Mouse (Mus musculus): ENCODE measurements around the gene Fam20a. TPM values are rescaled to one million over a fixed set of nuclear protein-coding genes. Genes with fewer than 3 reads are reported as not detected.
A peak's percentile ranks its signal among the peaks of the same experiment; 100 is the strongest.

Gene Fam20a
- polyA plus RNA-seq, 1 experiment from 2014 or later, result 2.3 TPM

GRCm38 (mm10) chr11:109673741-109674140 lies 48.3 kb downstream of the Fam20a start:
- Histone ChIP-seq H3K36me3 (0 out of 2 replicates have a peak, but pooled peaks cover 2% of the 10 kb centered on the region), H3K4me1 (replicated peaks) (no peaks in the 10 kb centered on the region; the same call in 1 of the 2 replicates), H3K27me3 (replicated peaks) (no peaks in the 10 kb centered on the region), H3K9me3 (no peaks in the 10 kb centered on the region), H3K4me3 (replicated peaks) (no peak overlapping the region), H3K27ac (no peak overlapping the region), H3K9ac (no peak overlapping the region), H3K4me2 (replicated peaks) (no peak overlapping the region)
- no peak for ATAC-seq
- 84% methylated on average over 7 of the region's 7 CpGs for WGBS

GRCm38 (mm10) chr11:109672881-109673739 lies 49.0 kb downstream of the Fam20a start:
- H3K4me2 ChIP-seq (replicated peaks), result no peak overlapping the region
- no peak overlapping the region for H3K4me3 ChIP-seq (replicated peaks)
- no peaks in the 10 kb centered on the region; the same call in 1 of the 2 replicates for H3K4me1 ChIP-seq (replicated peaks)
- H3K36me3 ChIP-seq, result peaks cover 6% of the 10 kb centered on the region; the same call in 1 of the 2 replicates
- no peak for ATAC-seq
- no peak overlapping the region for H3K9ac ChIP-seq
- 63% methylated on average over 21 of the region's 21 CpGs for WGBS
- H3K27me3 ChIP-seq (replicated peaks), result no peaks in the 10 kb centered on the region
- H3K27ac ChIP-seq, result no peak overlapping the region
- no peaks in the 10 kb centered on the region for H3K9me3 ChIP-seq

DNA sequence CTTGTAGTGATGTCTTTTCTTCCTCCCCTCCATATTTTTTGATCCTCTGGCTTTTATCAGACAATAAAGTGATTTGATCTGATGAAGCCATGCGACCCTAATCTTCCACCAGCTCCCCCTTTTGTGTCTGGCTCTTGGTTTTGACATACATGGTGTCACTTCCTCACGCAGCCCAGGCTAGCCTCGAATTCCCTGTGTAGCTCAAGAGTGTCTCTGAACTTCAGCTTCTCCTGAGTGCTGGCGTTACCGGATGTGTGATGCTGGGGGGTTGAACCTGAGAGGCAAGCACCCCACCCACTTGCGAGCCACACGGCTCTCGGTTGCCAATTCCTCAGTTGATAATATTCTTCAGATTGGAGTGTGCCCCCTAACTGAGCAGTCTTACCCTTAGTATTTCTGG lies 49.7 kb downstream of the Fam20a start:
- Histone ChIP-seq H3K36me3 (peaks cover 12% of the 10 kb centered on the region; the same call in 1 of the 2 replicates), H3K27ac (no peak overlapping the region), H3K9ac (no peak overlapping the region), H3K4me1 (replicated peaks) (no peaks in the 10 kb centered on the region; the same call in 1 of the 2 replicates), H3K27me3 (replicated peaks) (no peaks in the 10 kb centered on the region), H3K4me3 (replicated peaks) (no peak overlapping the region), H3K9me3 (no peaks in the 10 kb centered on the region), H3K4me2 (replicated peaks) (no peak overlapping the region)
- WGBS, result 89% methylated on average over 8 of the region's 8 CpGs
- no peak for ATAC-seq

DNA sequence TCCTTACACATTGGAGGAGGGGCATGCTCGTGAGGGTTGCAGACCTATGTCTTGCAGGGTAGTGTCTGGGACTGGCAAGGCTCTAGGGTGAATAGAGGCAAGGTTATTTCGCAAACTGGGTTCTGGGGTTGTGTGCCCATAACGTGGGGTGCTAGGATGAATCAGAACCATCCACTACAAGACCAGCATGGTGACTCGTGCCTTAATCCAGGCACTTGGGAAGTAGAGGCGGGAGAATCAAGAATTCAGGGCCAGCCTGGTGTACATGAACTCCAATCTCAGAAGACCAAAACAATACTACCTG lies 50.1 kb downstream of the Fam20a start:
- no peak overlapping the region for H3K4me2 ChIP-seq (replicated peaks)
- H3K4me1 ChIP-seq (replicated peaks), result no peaks in the 10 kb centered on the region; the same call in 1 of the 2 replicates
- H3K36me3 ChIP-seq, result peaks cover 16% of the 10 kb centered on the region; the same call in 1 of the 2 replicates
- H3K27me3 ChIP-seq (replicated peaks), result no peaks in the 10 kb centered on the region
- H3K27ac ChIP-seq, result no peak overlapping the region
- WGBS, result 87% methylated on average over 5 of the region's 5 CpGs
- no peaks in the 10 kb centered on the region for H3K9me3 ChIP-seq
- H3K4me3 ChIP-seq (replicated peaks), result no peak overlapping the region
- no peak overlapping the region for H3K9ac ChIP-seq
- no peak for ATAC-seq

GRCm38 (mm10) chr11:109671136-109672020 lies 50.7 kb downstream of the Fam20a start:
- WGBS, result 66% methylated on average over 6 of the region's 6 CpGs
- no peak overlapping the region for H3K27ac ChIP-seq

DNA sequence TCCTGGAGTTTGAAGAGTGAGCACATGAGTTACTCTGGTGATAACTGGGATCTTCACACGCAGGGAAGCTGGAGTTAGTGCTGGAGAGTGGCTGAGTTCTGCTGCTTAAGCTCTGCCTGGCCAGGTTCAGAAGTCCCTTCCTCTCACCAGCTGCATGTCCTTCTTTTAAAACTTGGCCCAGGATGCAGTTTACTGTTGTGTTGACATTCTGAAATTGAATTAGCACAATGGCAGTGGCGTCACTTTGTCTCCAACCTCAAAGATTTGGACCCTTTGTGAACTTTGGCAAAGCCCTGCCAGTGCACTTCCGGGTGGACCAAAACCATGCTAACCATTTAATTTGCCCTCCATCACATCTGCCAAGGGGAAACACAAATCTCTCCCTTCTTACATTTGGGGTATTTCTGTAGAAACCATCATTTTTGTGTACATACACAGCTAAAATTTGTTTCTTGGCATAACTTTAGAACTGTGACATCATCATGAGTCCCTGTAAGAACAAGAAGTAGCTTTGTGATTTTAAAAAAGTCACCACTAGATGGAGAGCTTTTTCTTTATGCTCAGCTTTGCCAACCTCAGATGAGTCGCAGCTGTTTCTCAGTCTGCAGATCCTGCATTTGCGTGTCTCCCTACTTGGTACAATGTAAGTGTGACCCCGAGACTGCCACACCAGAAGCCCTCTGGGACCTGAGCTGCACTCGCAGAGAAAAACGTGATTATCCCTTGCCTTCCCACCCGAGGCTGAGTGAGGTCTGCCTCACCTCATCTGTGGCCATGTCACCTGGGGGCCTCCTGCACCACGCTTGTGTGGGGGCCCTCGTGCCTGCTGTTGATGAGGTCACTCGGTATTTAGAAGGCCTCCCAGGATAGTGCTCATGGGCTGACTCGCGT lies 51.8 kb downstream of the Fam20a start:
- Histone ChIP-seq H3K4me3 (replicated peaks) (no peak overlapping the region), H3K4me2 (replicated peaks) (no peak overlapping the region), H3K27ac (no peak overlapping the region), H3K27me3 (replicated peaks) (no peaks in the 10 kb centered on the region), H3K9ac (no peak overlapping the region), H3K9me3 (no peaks in the 10 kb centered on the region), H3K36me3 (peaks cover 30% of the 10 kb centered on the region), H3K4me1 (replicated peaks) (no peaks in the 10 kb centered on the region; the same call in 1 of the 2 replicates)
- WGBS, result 56% methylated on average over 14 of the region's 14 CpGs
- peak; percentile 67 for ATAC-seq

More at GRCm38 (mm10) chr11:109671136-109672020, 50.7 kb downstream of the Fam20a start:
- Histone ChIP-seq H3K27me3 (replicated peaks) (no peaks in the 10 kb centered on the region), H3K36me3 (peaks cover 20% of the 10 kb centered on the region; the same call in 1 of the 2 replicates), H3K4me3 (replicated peaks) (no peak overlapping the region), H3K9me3 (no peaks in the 10 kb centered on the region), H3K4me1 (replicated peaks) (no peaks in the 10 kb centered on the region; the same call in 1 of the 2 replicates), H3K4me2 (replicated peaks) (no peak overlapping the region), H3K9ac (no peak overlapping the region)
- ATAC-seq, result no peak

DNA sequence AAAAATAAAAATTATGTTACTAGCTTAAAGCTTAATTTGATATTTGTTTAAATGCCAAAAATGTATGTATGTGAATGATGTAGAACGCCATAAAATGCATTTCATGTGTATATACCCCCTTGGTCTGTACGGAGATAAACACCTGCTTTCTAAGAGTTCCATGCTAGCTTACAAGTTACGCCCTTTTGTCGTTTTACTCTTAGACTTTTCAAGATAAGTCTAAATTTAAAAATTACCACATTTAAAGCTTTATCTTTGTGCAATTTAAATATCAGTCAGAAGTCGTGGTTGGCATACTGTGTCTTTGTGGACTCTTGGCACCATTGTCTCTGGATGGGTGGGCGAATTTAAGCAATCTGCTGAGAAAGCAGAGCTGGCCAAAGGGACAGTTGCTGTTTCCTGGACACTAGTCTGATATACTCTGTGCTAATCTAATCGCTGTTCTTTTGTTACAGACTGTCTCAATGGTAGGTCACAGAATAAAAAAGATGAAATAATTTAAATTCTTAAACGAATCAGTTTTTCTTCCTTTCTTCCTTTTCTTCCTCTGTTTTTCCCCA lies 52.9 kb downstream of the Fam20a start:
- Histone ChIP-seq H3K27ac (no peak overlapping the region), H3K4me1 (replicated peaks) (no peaks in the 10 kb centered on the region; the same call in 1 of the 2 replicates), H3K9me3 (no peaks in the 10 kb centered on the region), H3K9ac (no peak overlapping the region), H3K4me2 (replicated peaks) (no peak overlapping the region), H3K4me3 (replicated peaks) (no peak overlapping the region), H3K27me3 (replicated peaks) (no peaks in the 10 kb centered on the region), H3K36me3 (peaks cover 30% of the 10 kb centered on the region)
- WGBS, result 90% methylated on average over 8 of the region's 8 CpGs
- ATAC-seq, result no peak

- 82% methylated on average over 8 of the region's 8 CpGs for WGBS
- H3K27ac ChIP-seq, result no peak overlapping the region
- H3K36me3 ChIP-seq, result peaks cover 34% of the 10 kb centered on the region
- no peak overlapping the region for H3K4me3 ChIP-seq (replicated peaks)
- no peaks in the 10 kb centered on the region; the same call in 1 of the 2 replicates for H3K4me1 ChIP-seq (replicated peaks)
- H3K4me2 ChIP-seq (replicated peaks), result no peak overlapping the region
- no peak for ATAC-seq
- H3K9me3 ChIP-seq, result no peaks in the 10 kb centered on the region
- H3K9ac ChIP-seq, result no peak overlapping the region
- no peaks in the 10 kb centered on the region for H3K27me3 ChIP-seq (replicated peaks)
Observed at GRCm38 (mm10) chr11:109668115-109668725, 53.9 kb downstream of the Fam20a start.

DNA sequence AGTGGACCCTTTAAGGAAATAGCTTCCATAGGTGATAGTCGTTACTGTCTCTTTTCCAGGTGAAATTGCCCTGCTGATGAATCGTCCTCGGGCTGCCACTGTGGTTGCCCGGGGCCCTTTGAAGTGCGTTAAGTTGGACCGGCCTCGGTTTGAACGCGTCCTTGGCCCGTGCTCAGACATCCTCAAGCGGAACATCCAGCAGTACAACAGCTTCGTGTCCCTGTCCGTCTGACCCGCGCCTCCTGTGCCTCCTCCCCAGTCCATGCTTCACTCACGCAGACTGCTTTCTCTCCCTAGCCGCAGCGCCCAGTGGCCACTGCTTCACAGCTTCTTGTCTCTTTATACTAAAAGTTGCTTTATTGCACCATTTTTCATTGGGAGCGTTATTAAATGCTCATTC lies 54.7 kb downstream of the Fam20a start:
- H3K27ac ChIP-seq, result no peak overlapping the region
- H3K9ac ChIP-seq, result no peak overlapping the region
- H3K9me3 ChIP-seq, result no peaks in the 10 kb centered on the region
- no peak overlapping the region for H3K4me2 ChIP-seq (replicated peaks)
- no peaks in the 10 kb centered on the region for H3K27me3 ChIP-seq (replicated peaks)
- ATAC-seq, result no peak
- peaks cover 38% of the 10 kb centered on the region for H3K36me3 ChIP-seq
- 90% methylated on average over 19 of the region's 19 CpGs for WGBS
- no peak overlapping the region for H3K4me3 ChIP-seq (replicated peaks)
- no peaks in the 10 kb centered on the region; the same call in 1 of the 2 replicates for H3K4me1 ChIP-seq (replicated peaks)

GRCm38 (mm10) chr11:109666411-109666810 lies 55.7 kb downstream of the Fam20a start:
- WGBS, result 85% methylated on average over 13 of the region's 13 CpGs
- no peak overlapping the region for H3K4me2 ChIP-seq (replicated peaks)
- no peak overlapping the region for H3K9ac ChIP-seq
- peaks cover 38% of the 10 kb centered on the region for H3K36me3 ChIP-seq
- H3K9me3 ChIP-seq, result no peaks in the 10 kb centered on the region
- ATAC-seq, result no peak
- no peaks in the 10 kb centered on the region for H3K27me3 ChIP-seq (replicated peaks)
- no peaks in the 10 kb centered on the region; the same call in 1 of the 2 replicates for H3K4me1 ChIP-seq (replicated peaks)
- H3K4me3 ChIP-seq (replicated peaks), result no peak overlapping the region
- H3K27ac ChIP-seq, result no peak overlapping the region

DNA sequence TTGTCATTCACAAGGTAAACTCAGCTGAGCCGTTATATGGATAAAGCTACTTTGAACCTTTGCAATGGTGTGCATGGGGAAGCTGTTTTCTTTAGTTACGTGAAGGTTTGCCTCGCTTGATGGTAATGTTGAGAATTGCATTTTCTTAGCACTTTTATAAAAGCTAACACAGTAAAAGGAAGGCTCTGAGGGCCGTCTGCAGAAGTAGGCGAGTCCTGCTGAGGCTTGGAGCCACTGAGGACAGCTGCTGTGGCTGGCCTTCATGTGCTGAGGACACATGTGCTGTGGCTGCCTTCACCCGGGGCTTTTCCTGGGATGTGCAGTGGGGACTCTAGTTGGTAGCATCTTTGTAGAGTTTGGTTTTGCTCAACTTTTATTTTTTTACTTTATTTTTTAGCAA lies 56.7 kb downstream of the Fam20a start:
- H3K4me3 ChIP-seq (replicated peaks), result no peak overlapping the region
- H3K9ac ChIP-seq, result no peak overlapping the region
- H3K27ac ChIP-seq, result no peak overlapping the region
- H3K9me3 ChIP-seq, result no peaks in the 10 kb centered on the region
- no peaks in the 10 kb centered on the region for H3K4me1 ChIP-seq (replicated peaks)
- WGBS, result 86% methylated on average over 6 of the region's 6 CpGs
- no peak for ATAC-seq
- peaks cover 38% of the 10 kb centered on the region for H3K36me3 ChIP-seq
- H3K27me3 ChIP-seq (replicated peaks), result no peaks in the 10 kb centered on the region
- H3K4me2 ChIP-seq (replicated peaks), result no peak overlapping the region
